Mouse (Mus musculus): ENCODE measurements around the gene Hist1h4n.
"Not testable (repeated sequence)": the region's sequence is repeated elsewhere in the genome, so short reads cannot be mapped to it uniquely, and the experiment has no call there.

DNA sequence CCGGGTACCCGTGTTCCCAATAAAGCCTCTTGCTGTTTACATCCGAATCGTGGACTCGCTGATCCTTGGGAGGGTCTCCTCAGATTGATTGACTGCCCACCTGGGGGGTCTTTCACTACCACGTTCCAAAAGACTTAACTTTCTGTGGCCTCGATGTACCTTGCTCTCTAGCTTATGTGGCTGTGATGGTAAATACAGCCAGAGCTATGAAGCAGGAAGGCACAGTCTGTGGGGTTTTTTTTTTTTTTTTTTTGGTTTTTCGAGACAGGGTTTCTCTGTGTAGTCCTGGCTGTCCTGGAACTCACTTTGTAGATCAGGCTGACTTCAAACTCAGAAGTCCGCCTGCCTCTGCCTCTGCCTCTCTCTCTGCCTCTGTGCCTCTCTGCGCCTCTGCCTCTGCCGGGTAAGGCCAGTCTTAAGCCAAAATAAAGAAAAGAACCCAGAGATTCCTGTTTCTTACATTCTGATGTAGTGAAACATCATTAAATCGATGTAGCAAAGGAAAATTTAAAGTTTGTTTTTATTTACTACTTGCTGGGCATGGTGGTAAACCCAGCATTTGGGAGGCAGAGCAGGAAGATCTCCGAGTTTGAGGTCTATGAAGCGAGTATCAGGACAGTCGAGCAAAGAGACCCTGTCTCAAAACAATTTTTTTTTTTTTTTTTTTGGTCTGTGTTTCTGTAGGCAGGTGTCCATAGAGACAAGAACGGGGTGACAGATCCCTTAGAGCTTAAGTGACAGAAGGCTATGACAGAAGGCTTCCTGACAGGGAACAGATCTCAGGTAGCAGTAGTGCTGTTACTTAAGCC is 11.7 kb downstream of the Hist1h4n start:
- TF ChIP-seq CTCF (IDR thresholded peaks at IDR 0.05; ENCODE audit: borderline replicate concordance, extremely low read depth, insufficient read depth, insufficient read length); POLR2A (IDR thresholded peaks at IDR 0.05; ENCODE audit: borderline replicate concordance, extremely low read depth, insufficient read depth, insufficient read length, poor library complexity, severe bottlenecking): not testable (repeated sequence)

All from brain, embryonic 14.5 days (tissue).